Comparison of ENCODE assay signal across 22 mouse cellular contexts in genomic region chr17:59053306-59053705, GRCm38 (mm10). TPM values are rescaled to one million over a fixed set of nuclear protein-coding genes. Genes with fewer than 3 reads are reported as not detected.
DNase-seq lines count a peak whose midpoint lies in the region; ATAC-seq and TF ChIP-seq lines count a peak whose summit lies in the region.
"Had no signal": no experiment of that assay in that cellular context is flagged by ENCODE, and none has a peak within 500 bp of the region (broad histone marks: within the 10 kb centered on the region; RNA-seq: fewer than 3 reads in every experiment).

No protein-coding gene starts in this region.

- CTCF ChIA-PET in Patski (lab: Charles Lee) = interaction anchor here (0.8 to 1.3 kb wide), 2 partner anchors 9 to 39 kb away, joined by 4 read pairs; no protein-coding TSS in a partner anchor

- POLR2A ChIA-PET in Patski (lab: Charles Lee) = no interaction called here

- H3K4me1 ChIP-seq in hindbrain, postnatal 0 days (ENCODE audit: insufficient read depth, low read length) = no peaks in the 10 kb centered on the region
- H3K4me1 ChIP-seq in hindbrain, embryonic 13.5 days (replicated peaks) = no peaks in the 10 kb centered on the region
- no peaks in the 10 kb centered on the region for H3K4me1 ChIP-seq in lung, postnatal 0 days (ENCODE audit: insufficient read depth, low read depth, low read length)
- H3K4me1 ChIP-seq: embryonic facial prominence, embryonic 15.5 days; heart, embryonic 13.5 days; lung, embryonic 15.5 days had no signal

- intact Hi-C loops in left cerebral cortex, postnatal 4 days (cut with DNase I) = no loop called here
- intact Hi-C loops in left cerebral cortex, postnatal 36 days (cut with DNase I) = no loop called here

- H3K36me3 ChIP-seq in hindbrain, postnatal 0 days (ENCODE audit: insufficient read depth, low read length) = no peaks in the 10 kb centered on the region
- H3K36me3 ChIP-seq in hindbrain, embryonic 13.5 days = no peaks in the 10 kb centered on the region
- H3K36me3 ChIP-seq in lung, postnatal 0 days (ENCODE audit: insufficient read depth, low read length) = no peaks in the 10 kb centered on the region
- H3K36me3 ChIP-seq: embryonic facial prominence, embryonic 15.5 days; heart, embryonic 13.5 days; lung, embryonic 15.5 days had no signal

- no peak for ATAC-seq in hindbrain, postnatal 0 days
- no peak for ATAC-seq in hindbrain, embryonic 13.5 days (ENCODE audit: low FRiP score)
- peak; percentile 44 for ATAC-seq in Patski
- no peak for ATAC-seq in lung, postnatal 0 days

- peak; percentile 58 for TF ChIP-seq CTCF in hindbrain, postnatal 0 days (IDR thresholded peaks at IDR 0.05; ENCODE audit: low read depth)
- TF ChIP-seq CTCF in Patski (IDR thresholded peaks at IDR 0.05) = peak; percentile 43
- no peak for TF ChIP-seq CTCF in lung, postnatal 0 days (IDR thresholded peaks at IDR 0.05)

- H3K9me3 ChIP-seq in hindbrain, postnatal 0 days (ENCODE audit: low read length) = no peaks in the 10 kb centered on the region
- H3K9me3 ChIP-seq in hindbrain, embryonic 13.5 days = no peaks in the 10 kb centered on the region
- H3K9me3 ChIP-seq in lung, postnatal 0 days (ENCODE audit: low read length) = no peaks in the 10 kb centered on the region
- H3K9me3 ChIP-seq: embryonic facial prominence, embryonic 15.5 days; heart, embryonic 13.5 days; lung, embryonic 15.5 days had no signal

- peak; percentile 58 for DNase-seq in hindbrain, postnatal 0 days (ENCODE audit: low spot score)
- peak; percentile 1 for DNase-seq in left cerebral cortex, postnatal 4 days
- no peak for DNase-seq in left cerebral cortex, postnatal 36 days (ENCODE audit: low spot score in 2 of 2)
- DNase-seq in Patski (ENCODE audit: low read depth, low spot score) = no peak
- peak; percentile 16 for DNase-seq in brain, embryonic 18.5 days (ENCODE audit: low read depth, low spot score)
- DNase-seq in lung, postnatal 0 days (ENCODE audit: low spot score) = no peak
- DNase-seq: adrenal gland, postnatal 25 days; cerebellum, adult 11-12 months; cerebellum, postnatal 36 days; embryo, embryonic 11 days; gastrocnemius, postnatal 36 days; heart, adult 2 months; heart, postnatal 14 days; kidney, postnatal 4 days; thymus, adult 2 months had no signal

- H3K27me3 ChIP-seq in hindbrain, postnatal 0 days (ENCODE audit: insufficient read depth, low read length) = no peaks in the 10 kb centered on the region
- H3K27me3 ChIP-seq in hindbrain, embryonic 13.5 days = no peaks in the 10 kb centered on the region
- no peaks in the 10 kb centered on the region for H3K27me3 ChIP-seq in Patski
- H3K27me3 ChIP-seq in lung, postnatal 0 days (replicated peaks; ENCODE audit: insufficient read depth, low read length) = no peaks in the 10 kb centered on the region
- H3K27me3 ChIP-seq: embryonic facial prominence, embryonic 15.5 days; heart, embryonic 13.5 days; lung, embryonic 15.5 days had no signal

- in situ Hi-C loops in Patski (cut with MboI; ENCODE audit: low pct_unique_long_range_greater_than_20kb) = no loop called here

- H3K4me2 ChIP-seq in hindbrain, postnatal 0 days (ENCODE audit: low read depth, low read length) = no peak overlapping the region
- no peak overlapping the region for H3K4me2 ChIP-seq in hindbrain, embryonic 13.5 days
- H3K4me2 ChIP-seq in lung, postnatal 0 days (replicated peaks; ENCODE audit: low read depth, low read length) = no peak overlapping the region
- H3K4me2 ChIP-seq: embryonic facial prominence, embryonic 15.5 days; heart, embryonic 13.5 days; lung, embryonic 15.5 days had no signal

- no peak overlapping the region for H3K9ac ChIP-seq in hindbrain, postnatal 0 days (replicated peaks; ENCODE audit: low read length)
- no peak overlapping the region for H3K9ac ChIP-seq in hindbrain, embryonic 13.5 days
- H3K9ac ChIP-seq in lung, postnatal 0 days (replicated peaks; ENCODE audit: low read depth) = no peak overlapping the region
- H3K9ac ChIP-seq: embryonic facial prominence, embryonic 15.5 days; heart, embryonic 13.5 days; liver, embryonic 14.5 days; lung, embryonic 15.5 days had no signal

- 58% methylated on average over 4 of the region's 4 CpGs for WGBS in hindbrain, postnatal 0 days
- 78% methylated on average over 4 of the region's 4 CpGs for WGBS in hindbrain, embryonic 13.5 days
- WGBS in lung, postnatal 0 days = 59% methylated on average over 4 of the region's 4 CpGs

- no peak overlapping the region for H3K4me3 ChIP-seq in hindbrain, postnatal 0 days (ENCODE audit: low read length)
- no peak overlapping the region for H3K4me3 ChIP-seq in hindbrain, embryonic 13.5 days
- no peak overlapping the region for H3K4me3 ChIP-seq in lung, postnatal 0 days (ENCODE audit: low read depth, low read length)
- H3K4me3 ChIP-seq: embryonic facial prominence, embryonic 15.5 days; heart, adult 2 months; heart, embryonic 13.5 days; lung, embryonic 15.5 days had no signal

- TF ChIP-seq EP300 in lung, postnatal 0 days (IDR thresholded peaks at IDR 0.05) = no peak

- H3K27ac ChIP-seq in hindbrain, postnatal 0 days = no peak overlapping the region
- no peak overlapping the region for H3K27ac ChIP-seq in hindbrain, embryonic 13.5 days
- no peak overlapping the region for H3K27ac ChIP-seq in lung, postnatal 0 days (ENCODE audit: low read length)
- H3K27ac ChIP-seq: embryonic facial prominence, embryonic 15.5 days; heart, adult 2 months; heart, embryonic 13.5 days; liver, embryonic 14.5 days; lung, embryonic 15.5 days; macrophage had no signal

RNA-seq across cellular contexts. Expression of gene Nudt12, which starts 40.1 kb away (rescaled TPM):
- total RNA-seq in hindbrain, postnatal 0 days (2014; rRNA removed) = 2.3 and 5.9 TPM in 2 replicates
- polyA plus RNA-seq in hindbrain, postnatal 0 days (2015; fragmentation: Nextera tagmentation; extraction: Ambion mirVana) = 2.0 and 3.5 TPM in 2 replicates
- 3.9 and 6.1 TPM in 2 replicates for polyA plus RNA-seq in hindbrain, embryonic 13.5 days (2015; fragmentation: Nextera tagmentation; extraction: Ambion mirVana)
- total RNA-seq in left cerebral cortex, postnatal 4 days (2021) = 1 to 10 TPM; 2.9 to 3.8 TPM
- total RNA-seq in left cerebral cortex, postnatal 36 days (2021) = 10 to 100 TPM; 11.0 to 11.8 TPM
- polyA plus RNA-seq in Patski (2021) = 14.3 TPM
- polyA plus RNA-seq in lung, postnatal 0 days (2015; fragmentation: Nextera tagmentation; extraction: Ambion mirVana) = 2.0 and 2.3 TPM in 2 replicates
- total RNA-seq: monocyte, adult 5-6 weeks had no signal

Comparison
In these comparisons a context has a peak if more than half of its experiments do, and no peak if none do; other contexts are left out.
1. DNase-seq: peak in hindbrain, postnatal 0 days (single experiment), left cerebral cortex, postnatal 4 days (single experiment) and brain, embryonic 18.5 days (single experiment); none in left cerebral cortex, postnatal 36 days (0 of 2), Patski (single experiment) and lung, postnatal 0 days (single experiment).